Mouse (Mus musculus) kidney, adult 9 months (tissue): Measurements from ENCODE around the gene Gm20388.
A peak's percentile ranks its signal among the peaks of the same experiment; 100 is the strongest.

ENCODE experiments used
- DNase-seq: peaks from one replicate; pipeline ENCODE4 v3.0.0; 2022

Gm20388 gene

GRCm38 (mm10) chr8:121884181-121884580 is 1973.5 kb downstream of the Gm20388 start:
- no peak for DNase-seq

GRCm38 (mm10) chr8:121885001-121885400 is 1974.4 kb downstream of the Gm20388 start:
- DNase-seq = no peak

- no peak for DNase-seq
Observed at GRCm38 (mm10) chr8:121885433-121885832, 1974.8 kb downstream of the Gm20388 start.

- DNase-seq = no peak
Observed at GRCm38 (mm10) chr8:121887547-121887946, 1976.9 kb downstream of the Gm20388 start.

GRCm38 (mm10) chr8:121889317-121889716 is 1978.7 kb downstream of the Gm20388 start:
- no peak for DNase-seq

GRCm38 (mm10) chr8:121889810-121890785 is 1979.5 kb downstream of the Gm20388 start:
- no peak for DNase-seq

- no peak for DNase-seq
Observed at GRCm38 (mm10) chr8:121892875-121893274, 1982.2 kb downstream of the Gm20388 start.

GRCm38 (mm10) chr8:121895910-121896309 is 1985.3 kb downstream of the Gm20388 start:
- peak; percentile 35 for DNase-seq

- DNase-seq = peak; percentile 39
Observed at GRCm38 (mm10) chr8:121896476-121897145, 1986.0 kb downstream of the Gm20388 start.

GRCm38 (mm10) chr8:121897205-121897604 is 1986.6 kb downstream of the Gm20388 start:
- DNase-seq = no peak

- DNase-seq = peak; percentile 71
Observed at GRCm38 (mm10) chr8:121897871-121898381, 1987.3 kb downstream of the Gm20388 start.

GRCm38 (mm10) chr8:121898401-121898931 is 1987.8 kb downstream of the Gm20388 start:
- peak; percentile 53 for DNase-seq

- DNase-seq = no peak
Observed at GRCm38 (mm10) chr8:121899180-121900044, 1988.8 kb downstream of the Gm20388 start.

GRCm38 (mm10) chr8:121901498-121902236 is 1991.0 kb downstream of the Gm20388 start:
- no peak for DNase-seq

- no peak for DNase-seq
Observed at GRCm38 (mm10) chr8:121903977-121904376, 1993.3 kb downstream of the Gm20388 start.

- DNase-seq = no peak
Observed at GRCm38 (mm10) chr8:121904999-121905398, 1994.4 kb downstream of the Gm20388 start.

GRCm38 (mm10) chr8:121905420-121905819 is 1994.8 kb downstream of the Gm20388 start:
- no peak for DNase-seq

- no peak for DNase-seq
Observed at GRCm38 (mm10) chr8:121905864-121906263, 1995.2 kb downstream of the Gm20388 start.

- DNase-seq = no peak
Observed at GRCm38 (mm10) chr8:121906542-121907512, 1996.2 kb downstream of the Gm20388 start.

- peak; percentile 94 for DNase-seq
Observed at GRCm38 (mm10) chr8:121907587-121908248, 1997.1 kb downstream of the Gm20388 start, which contains the start of gene Slc7a5. Gene Slc7a5, minus strand, starts transcription at chr8:121907694.
